Mouse (Mus musculus): ENCODE data around the gene Fam20a. TPM values are rescaled to one million over a fixed set of nuclear protein-coding genes. Genes with fewer than 3 reads are reported as not detected.

Fam20a gene
- polyA plus RNA-seq, 1 experiment, result 25.3 TPM

GRCm38 (mm10) chr11:109623238-109623637 lies 98.8 kb downstream of the Fam20a start:
- H3K27ac ChIP-seq (ENCODE audit: insufficient read depth, low read depth, low read length), result no peak overlapping the region
- H3K27me3 ChIP-seq (ENCODE audit: control insufficient read depth, insufficient read depth, low read length), result no peaks in the 10 kb centered on the region
- H3K36me3 ChIP-seq (ENCODE audit: control insufficient read depth, insufficient read depth, low read length), result no peaks in the 10 kb centered on the region
- no peak overlapping the region for H3K4me3 ChIP-seq (ENCODE audit: low read depth, low read length)
- WGBS, result 80% methylated on average over 7 of the region's 7 CpGs
- H3K4me1 ChIP-seq (ENCODE audit: control insufficient read depth, insufficient read depth, insufficient read length, low read length), result no peaks in the 10 kb centered on the region
- TF ChIP-seq CTCF (IDR thresholded peaks at IDR 0.05; ENCODE audit: extremely low read depth, insufficient read length, insufficient replicate concordance, low read depth, low read length) (no peak), POLR2A (IDR thresholded peaks at IDR 0.05; ENCODE audit: low read depth, low read length) (no peak)

- Histone ChIP-seq H3K4me1 (ENCODE audit: control insufficient read depth, insufficient read depth, insufficient read length, low read length) (no peaks in the 10 kb centered on the region), H3K27ac (ENCODE audit: insufficient read depth, low read depth, low read length) (no peak overlapping the region), H3K4me3 (ENCODE audit: low read depth, low read length) (no peak overlapping the region), H3K36me3 (ENCODE audit: control insufficient read depth, insufficient read depth, low read length) (no peaks in the 10 kb centered on the region), H3K27me3 (ENCODE audit: control insufficient read depth, insufficient read depth, low read length) (no peaks in the 10 kb centered on the region)
- WGBS, result 29% methylated on average over 15 of the region's 15 CpGs
- no peak for TF ChIP-seq CTCF (IDR thresholded peaks at IDR 0.05; ENCODE audit: extremely low read depth, insufficient read length, insufficient replicate concordance, low read depth, low read length)
- TF ChIP-seq POLR2A (IDR thresholded peaks at IDR 0.05; ENCODE audit: low read depth, low read length), result no peak
Observed at GRCm38 (mm10) chr11:109622518-109623037, 99.5 kb downstream of the Fam20a start.

- TF ChIP-seq CTCF (IDR thresholded peaks at IDR 0.05; ENCODE audit: extremely low read depth, insufficient read length, insufficient replicate concordance, low read depth, low read length), result no peak
- TF ChIP-seq POLR2A (IDR thresholded peaks at IDR 0.05; ENCODE audit: low read depth, low read length), result no peak
- no peak overlapping the region for H3K27ac ChIP-seq (ENCODE audit: insufficient read depth, low read depth, low read length)
- no peaks in the 10 kb centered on the region for H3K27me3 ChIP-seq (ENCODE audit: control insufficient read depth, insufficient read depth, low read length)
- no peaks in the 10 kb centered on the region for H3K36me3 ChIP-seq (ENCODE audit: control insufficient read depth, insufficient read depth, low read length)
- H3K4me1 ChIP-seq (ENCODE audit: control insufficient read depth, insufficient read depth, insufficient read length, low read length), result no peaks in the 10 kb centered on the region
- WGBS, result 11% methylated on average over 2 of the region's 2 CpGs
- H3K4me3 ChIP-seq (ENCODE audit: low read depth, low read length), result no peak overlapping the region
Observed at GRCm38 (mm10) chr11:109621183-109621582, 100.9 kb downstream of the Fam20a start.

- TF ChIP-seq CTCF (IDR thresholded peaks at IDR 0.05; ENCODE audit: extremely low read depth, insufficient read length, insufficient replicate concordance, low read depth, low read length) (no peak), POLR2A (IDR thresholded peaks at IDR 0.05; ENCODE audit: low read depth, low read length) (no peak)
- WGBS, result 87% methylated on average over 6 of the region's 6 CpGs
- H3K36me3 ChIP-seq (ENCODE audit: control insufficient read depth, insufficient read depth, low read length), result no peaks in the 10 kb centered on the region
Observed at GRCm38 (mm10) chr11:109620356-109620755, 101.7 kb downstream of the Fam20a start.

More at GRCm38 (mm10) chr11:109620356-109620755, 101.7 kb downstream of the Fam20a start:
- Histone ChIP-seq H3K27ac (ENCODE audit: insufficient read depth, low read depth, low read length) (no peak overlapping the region), H3K4me3 (ENCODE audit: low read depth, low read length) (no peak overlapping the region), H3K27me3 (ENCODE audit: control insufficient read depth, insufficient read depth, low read length) (no peaks in the 10 kb centered on the region), H3K4me1 (ENCODE audit: control insufficient read depth, insufficient read depth, insufficient read length, low read length) (no peaks in the 10 kb centered on the region)

Other genes starting within 250 kb of the Fam20a start
- gene Arsg, start 248.9 kb downstream of the Fam20a start, polyA plus RNA-seq (2012; rRNA removed), result 3.1 and 4.2 TPM in 2 replicates
- gene Slc16a6, start 248.7 kb downstream of the Fam20a start, polyA plus RNA-seq (2012; rRNA removed), result 4.2 and 7.8 TPM in 2 replicates
- gene Wipi1, start 110.3 kb downstream of the Fam20a start, polyA plus RNA-seq (2012; rRNA removed), result 5.4 and 6.7 TPM in 2 replicates
- gene Prkar1a, start 72.9 kb downstream of the Fam20a start, polyA plus RNA-seq (2012; rRNA removed), result 22.8 and 40.8 TPM in 2 replicates
- gene 1700012B07Rik, start 105.8 kb upstream of the Fam20a start, polyA plus RNA-seq (2012; rRNA removed), result not detected in 2 replicates

Data from small intestine, adult 2 months (tissue).